Mouse (Mus musculus) limb, embryonic 11.5 days (tissue): ENCODE results near the gene Ahsg. TPM values are rescaled to one million over a fixed set of nuclear protein-coding genes. Genes with fewer than 3 reads are reported as not detected.

Experiments used
- ATAC-seq: fragments of 200-750 bp; cut with Nextera tagmentation; 2 replicates; pipeline ENCODE4 v1.8.0; 2017; ENCODE audit warnings: low read depth; ENCODE audit not compliant: insufficient number of reproducible peaks, low FRiP score, low TSS enrichment
- DNase-seq: peaks from one replicate; pipeline ENCODE4 v3.0.0-alpha.2; 2015; ENCODE audit warnings: low spot score
- H3K27ac ChIP-seq: fragments of 300-500 bp; sonication (generic); replicated peaks from 2 replicates; pipeline ENCODE4 v1.5.1; 2014; ENCODE audit warnings: low read depth, mild to moderate bottlenecking, low read length
- H3K27me3 ChIP-seq: fragments of 300-500 bp; sonication (generic); 2 replicates; pipeline ENCODE4 v1.6.1; 2014; ENCODE audit warnings: mild to moderate bottlenecking, low read length, mixed read lengths; ENCODE audit not compliant: control insufficient read depth, insufficient read depth
- H3K36me3 ChIP-seq: fragments of 300-500 bp; sonication (generic); 2 replicates; pipeline ENCODE4 v1.6.1; 2014; ENCODE audit warnings: mild to moderate bottlenecking, low read length, moderate library complexity, mixed read lengths; ENCODE audit not compliant: control insufficient read depth, insufficient read depth
- H3K4me1 ChIP-seq: fragments of 300-500 bp; sonication (generic); 2 replicates; pipeline ENCODE4 v1.6.1; 2014; ENCODE audit warnings: low read length, mixed read lengths; ENCODE audit not compliant: control insufficient read depth, insufficient read depth
- H3K4me2 ChIP-seq: fragments of 300-500 bp; sonication (generic); 2 replicates; pipeline ENCODE4 v1.6.1; 2014; ENCODE audit warnings: low read depth, mild to moderate bottlenecking, moderate library complexity; ENCODE audit not compliant: severe bottlenecking
- H3K4me3 ChIP-seq: fragments of 300-500 bp; sonication (generic); 2 replicates; pipeline ENCODE4 v1.5.1; 2014; ENCODE audit warnings: low read depth, low read length
- H3K9ac ChIP-seq: fragments of 300-500 bp; sonication (generic); 2 replicates; pipeline ENCODE4 v1.6.1; 2014; ENCODE audit warnings: mild to moderate bottlenecking, low read length
- H3K9me3 ChIP-seq: fragments of 300-500 bp; sonication (generic); 2 replicates; pipeline ENCODE4 v1.6.1; 2016; ENCODE audit warnings: low read length; ENCODE audit not compliant: control insufficient read depth
- WGBS: fragments of 180-500 bp; shearing (Covaris S2); extraction: QIAGEN DNeasy Blood & Tissue Kit; methylation state at CpG from one replicate; pipeline ENCODE4 v1.1.7; 2014; 5-methylcytosine and 5-hydroxymethylcytosine counted together
- polyA plus RNA-seq: library from polyadenylated mRNA; unstranded; fragments of >200 nt; fragmentation: Nextera tagmentation; extraction: Ambion mirVana; gene quantifications from 2 replicates; pipeline ENCODE4 v1.2.1, GENCODE M21; 2014

Ahsg gene
- polyA plus RNA-seq, 1 experiment from 2014 or later = not detected

DNA sequence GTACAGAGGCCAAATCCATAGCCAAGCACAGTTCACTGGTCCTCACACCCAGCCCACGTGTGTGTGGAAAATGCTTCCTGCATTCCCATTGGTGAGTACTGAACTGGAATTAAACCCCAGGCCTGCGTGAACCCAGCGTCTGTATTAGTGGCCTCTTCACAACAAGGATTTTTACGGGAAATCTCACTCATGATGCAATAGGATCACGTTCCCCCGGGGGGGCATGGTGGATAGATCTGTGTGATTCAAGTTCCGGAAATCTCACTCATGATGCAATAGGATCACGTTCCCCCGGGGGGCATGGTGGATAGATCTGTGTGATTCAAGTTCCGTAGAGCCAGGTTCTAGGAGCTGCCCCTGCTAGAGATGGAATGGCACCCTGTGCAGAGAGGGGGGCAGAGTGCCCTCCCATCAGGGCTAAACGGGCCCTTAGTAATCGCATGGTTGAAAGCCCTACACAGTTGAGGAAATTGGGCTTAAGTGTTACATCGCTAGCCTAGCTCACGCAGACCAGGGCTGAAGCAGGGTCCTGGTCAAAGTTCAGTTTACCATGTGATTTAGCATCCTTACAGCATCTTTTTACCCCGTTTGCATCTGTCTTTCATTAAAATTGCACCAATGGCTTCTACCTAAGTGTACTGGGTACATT lies 27.7 kb downstream of the Ahsg start:
- no peak overlapping the region for H3K27ac ChIP-seq
- H3K36me3 ChIP-seq = no peaks in the 10 kb centered on the region
- H3K4me3 ChIP-seq = no peak overlapping the region
- WGBS = 58% methylated on average over 15 of the region's 15 CpGs
- H3K9ac ChIP-seq = no peak overlapping the region
- H3K4me1 ChIP-seq = peaks cover 4% of the 10 kb centered on the region; the same call in 1 of the 2 replicates
- ATAC-seq (0 out of 2 replicates have a peak, but pooled peaks have one; percentile 35), DNase-seq (peak; percentile 22)
- no peaks in the 10 kb centered on the region for H3K27me3 ChIP-seq
- no peak overlapping the region for H3K4me2 ChIP-seq
- no peaks in the 10 kb centered on the region for H3K9me3 ChIP-seq

DNA sequence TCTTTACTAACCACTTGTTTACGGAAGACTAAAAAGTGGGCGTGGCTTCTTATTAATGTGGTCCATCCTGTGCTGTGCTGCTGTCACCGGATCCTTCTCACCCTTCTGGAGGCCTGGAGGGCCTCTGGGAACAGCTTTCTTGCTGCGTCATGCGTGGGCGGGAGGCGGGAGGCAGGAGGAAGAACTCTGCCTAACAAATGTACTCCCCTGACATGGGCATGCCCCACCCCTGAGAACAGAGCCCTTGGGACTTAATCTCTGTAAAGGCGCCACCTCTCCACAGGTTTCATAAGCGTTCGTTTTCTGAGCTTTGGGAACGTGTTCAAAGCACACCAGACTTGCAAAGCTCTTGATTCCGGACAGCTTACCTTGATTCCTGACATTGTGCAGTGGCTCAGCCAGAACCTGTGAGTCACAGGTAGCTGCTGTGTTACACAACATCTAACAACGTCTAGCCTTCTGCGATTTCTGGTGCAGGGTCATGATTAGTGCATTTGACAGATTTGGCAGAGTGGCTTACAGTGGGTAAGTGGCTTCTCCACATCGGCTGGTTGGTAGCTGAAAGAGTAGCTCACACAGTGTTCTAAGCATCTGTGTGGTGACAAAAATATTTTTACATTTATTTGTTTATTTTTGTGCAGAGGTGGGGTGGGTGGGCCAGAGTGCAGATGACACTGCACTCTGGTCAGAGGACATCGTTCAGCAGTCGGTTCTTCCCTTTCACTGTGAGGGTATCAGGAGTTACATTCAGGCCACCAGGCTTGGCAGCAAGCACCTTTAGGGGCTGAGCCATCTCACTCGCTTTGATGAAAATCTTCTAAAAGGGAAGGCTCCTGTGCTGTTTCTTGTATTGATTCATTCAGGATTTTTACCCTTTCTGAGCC lies 29.1 kb downstream of the Ahsg start:
- Histone ChIP-seq H3K36me3 (no peaks in the 10 kb centered on the region), H3K27me3 (no peaks in the 10 kb centered on the region), H3K4me3 (no peak overlapping the region), H3K4me2 (no peak overlapping the region), H3K27ac (no peak overlapping the region), H3K9me3 (no peaks in the 10 kb centered on the region), H3K4me1 (peaks cover 4% of the 10 kb centered on the region; the same call in 1 of the 2 replicates), H3K9ac (no peak overlapping the region)
- 61% methylated on average over 18 of the region's 18 CpGs for WGBS
- ATAC-seq = no peak
- peak; percentile 31 for DNase-seq

DNA sequence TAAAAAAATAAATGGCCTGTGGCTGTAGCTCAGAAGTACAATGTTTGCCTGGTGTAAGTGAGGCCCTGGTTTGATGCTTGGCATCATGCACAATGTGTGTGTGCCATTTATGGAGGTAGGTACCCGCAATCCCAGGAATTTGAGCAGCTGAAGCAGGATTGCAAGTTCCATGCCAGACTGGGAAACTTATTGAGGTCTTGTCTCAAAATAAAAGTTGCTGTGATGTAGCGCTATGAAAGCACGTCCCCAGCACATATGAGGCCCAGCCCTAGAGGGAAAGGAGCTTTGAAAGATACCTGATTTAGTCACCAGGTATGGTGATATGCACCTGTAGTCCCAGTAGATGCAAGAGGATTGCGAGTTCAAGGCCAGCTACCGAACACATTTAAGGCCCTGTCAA lies 30.7 kb downstream of the Ahsg start:
- DNase-seq = no peak
- H3K36me3 ChIP-seq = no peaks in the 10 kb centered on the region
- no peak overlapping the region for H3K4me2 ChIP-seq
- H3K27me3 ChIP-seq = no peaks in the 10 kb centered on the region
- no peak overlapping the region for H3K9ac ChIP-seq
- H3K9me3 ChIP-seq = no peaks in the 10 kb centered on the region
- no peak overlapping the region for H3K27ac ChIP-seq
- 93% methylated on average over 5 of the region's 5 CpGs for WGBS
- H3K4me1 ChIP-seq = peaks cover 4% of the 10 kb centered on the region; the same call in 1 of the 2 replicates
- H3K4me3 ChIP-seq = no peak overlapping the region
- ATAC-seq = no peak

DNA sequence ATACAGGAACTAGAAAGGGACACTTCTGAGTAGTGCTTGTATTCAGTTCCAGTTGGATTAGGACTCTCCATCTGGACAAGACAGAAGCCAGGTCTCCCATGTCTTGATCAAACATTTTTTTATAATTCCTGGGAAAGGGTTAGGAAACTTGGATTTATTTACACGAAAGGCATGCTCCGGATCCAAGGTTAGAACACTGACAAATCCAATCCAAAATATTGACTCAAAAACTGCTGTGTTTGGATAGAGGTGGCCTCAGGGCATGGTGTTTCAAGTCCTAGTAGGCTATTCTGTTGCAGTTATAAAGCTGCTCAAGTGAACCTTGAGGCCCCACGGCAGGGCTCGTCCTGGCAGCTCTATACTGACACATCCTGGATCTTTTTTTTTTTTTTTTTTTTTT lies 31.4 kb downstream of the Ahsg start:
- H3K9me3 ChIP-seq = no peaks in the 10 kb centered on the region

DNA sequence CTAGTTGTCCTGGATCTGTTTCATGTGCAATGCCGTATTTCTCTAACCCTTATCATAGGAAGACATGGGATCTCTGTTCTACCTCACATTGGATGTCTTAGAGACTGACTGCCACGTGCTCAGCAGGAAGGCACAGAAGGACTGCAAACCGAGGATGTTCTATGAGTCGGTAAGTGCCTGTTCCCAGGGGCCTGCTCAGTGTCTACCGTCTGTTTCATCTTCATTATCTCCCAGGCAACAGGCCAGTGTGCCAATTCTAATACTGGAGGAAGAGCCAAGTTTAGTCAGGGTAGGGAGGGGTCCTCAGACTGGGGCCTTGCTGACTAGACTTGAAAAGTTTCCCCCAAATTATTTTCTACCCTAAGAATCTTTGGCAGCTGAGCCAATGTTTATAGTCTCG lies 38.5 kb downstream of the Ahsg start:
- Histone ChIP-seq H3K27ac (no peak overlapping the region), H3K9me3 (no peaks in the 10 kb centered on the region), H3K4me3 (no peak overlapping the region), H3K9ac (no peak overlapping the region), H3K4me1 (no peaks in the 10 kb centered on the region), H3K36me3 (no peaks in the 10 kb centered on the region), H3K4me2 (no peak overlapping the region), H3K27me3 (no peaks in the 10 kb centered on the region)
- ATAC-seq (no peak), DNase-seq (no peak)
- 87% methylated on average over 6 of the region's 6 CpGs for WGBS

More for the DNA sequence above, 31.4 kb downstream of the Ahsg start:
- H3K27me3 ChIP-seq = no peaks in the 10 kb centered on the region
- peaks cover 4% of the 10 kb centered on the region; the same call in 1 of the 2 replicates for H3K4me1 ChIP-seq
- no peaks in the 10 kb centered on the region for H3K36me3 ChIP-seq
- H3K4me3 ChIP-seq = no peak overlapping the region
- ATAC-seq (no peak), DNase-seq (no peak)
- H3K27ac ChIP-seq = no peak overlapping the region
- no peak overlapping the region for H3K9ac ChIP-seq
- whole genome bisulfite sequencing = 89% methylated on average over 4 of the region's 4 CpGs
- no peak overlapping the region for H3K4me2 ChIP-seq

DNA sequence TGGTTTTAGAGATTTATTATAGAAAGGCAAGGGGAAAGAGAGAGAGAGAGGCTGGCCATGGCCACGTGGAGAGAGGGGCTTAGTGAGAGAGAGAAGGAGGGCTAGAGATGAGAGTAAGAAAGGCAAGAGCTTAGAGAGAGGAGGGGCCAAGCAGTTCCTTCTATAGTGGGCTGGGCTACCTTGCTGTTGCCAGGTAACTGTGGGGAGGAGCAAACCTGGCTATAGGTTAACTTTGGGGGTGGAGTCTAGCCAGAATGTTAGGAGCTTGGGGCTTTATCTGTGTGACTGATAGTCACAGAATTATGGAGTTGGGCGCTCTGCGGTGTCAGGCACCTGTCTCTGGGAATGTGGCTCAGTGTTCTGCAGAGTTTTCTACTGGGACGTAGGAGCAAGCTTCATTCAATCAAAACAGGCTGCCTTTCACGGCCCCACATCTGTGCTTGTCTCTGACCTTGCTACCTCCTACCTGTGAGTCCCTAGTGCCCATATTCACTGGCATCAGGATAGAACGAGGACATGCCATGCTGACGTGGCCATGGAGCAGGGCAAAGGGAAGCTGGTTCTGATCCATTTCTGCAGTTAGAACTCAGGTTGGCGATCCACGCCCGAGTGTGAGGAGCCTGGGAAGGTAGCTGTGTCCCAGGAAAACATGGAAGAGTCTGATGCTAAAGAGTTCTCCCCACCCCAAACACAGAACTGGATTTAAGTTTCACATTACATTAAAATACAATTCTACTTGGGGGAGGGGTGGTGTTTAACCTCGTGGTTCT lies 40.5 kb downstream of the Ahsg start:
- H3K27ac ChIP-seq = no peak overlapping the region
- H3K4me2 ChIP-seq = no peak overlapping the region
- H3K4me1 ChIP-seq = no peaks in the 10 kb centered on the region
- WGBS = 82% methylated on average over 11 of the region's 11 CpGs
- H3K27me3 ChIP-seq = no peaks in the 10 kb centered on the region
- no peak overlapping the region for H3K9ac ChIP-seq
- H3K4me3 ChIP-seq = no peak overlapping the region
- no peak for ATAC-seq
- H3K9me3 ChIP-seq = no peaks in the 10 kb centered on the region
- DNase-seq = no peak
- no peaks in the 10 kb centered on the region for H3K36me3 ChIP-seq

DNA sequence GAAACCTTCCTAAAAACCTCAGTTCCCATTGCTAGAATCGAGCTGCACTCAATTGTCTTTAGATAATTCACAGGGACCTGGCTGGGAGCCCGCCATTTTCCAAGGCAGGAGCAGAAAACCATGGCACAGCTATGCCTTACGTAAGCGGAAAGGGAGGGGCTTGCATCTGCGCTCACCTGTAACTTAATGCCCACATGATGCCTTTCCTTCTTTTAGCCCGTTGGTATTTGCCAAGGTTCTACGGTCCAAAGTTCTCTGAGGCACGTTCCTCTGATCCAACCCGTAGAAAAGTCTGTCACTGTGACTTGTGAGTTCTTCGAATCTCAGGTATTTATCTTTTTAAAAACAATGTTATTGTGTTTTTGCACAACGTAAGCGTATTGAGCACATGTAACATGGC lies 46.6 kb downstream of the Ahsg start:
- Histone ChIP-seq H3K4me1 (no peaks in the 10 kb centered on the region), H3K9me3 (no peaks in the 10 kb centered on the region), H3K36me3 (no peaks in the 10 kb centered on the region), H3K27ac (no peak overlapping the region), H3K4me3 (no peak overlapping the region), H3K27me3 (no peaks in the 10 kb centered on the region), H3K9ac (no peak overlapping the region), H3K4me2 (no peak overlapping the region)
- WGBS = 91% methylated on average over 12 of the region's 12 CpGs
- DNase-seq (no peak), ATAC-seq (no peak)

DNA sequence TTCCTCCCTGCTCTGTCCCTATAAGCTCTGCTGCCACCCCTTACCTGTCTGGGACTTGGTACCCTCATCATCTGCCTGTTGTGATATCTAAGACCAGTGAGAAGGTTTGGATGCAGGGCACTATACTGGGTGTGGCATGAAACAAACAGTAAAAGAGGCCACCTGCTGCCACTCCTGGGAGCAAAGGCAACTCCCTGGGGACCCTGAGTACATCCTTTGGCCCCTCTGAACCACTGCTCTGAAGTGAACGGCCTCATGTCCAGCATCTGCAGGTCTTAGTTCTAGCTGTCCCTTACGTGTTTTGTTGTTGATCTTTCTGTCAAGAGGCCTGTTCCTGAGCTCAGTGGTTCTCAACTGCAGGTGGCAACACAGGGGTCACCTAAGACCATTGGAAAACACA lies 47.5 kb downstream of the Ahsg start:
- DNase-seq = no peak
- ATAC-seq = no peak
- no peak overlapping the region for H3K27ac ChIP-seq
- no peak overlapping the region for H3K9ac ChIP-seq
- H3K4me2 ChIP-seq = no peak overlapping the region
- H3K9me3 ChIP-seq = no peaks in the 10 kb centered on the region
- no peak overlapping the region for H3K4me3 ChIP-seq
- no peaks in the 10 kb centered on the region for H3K36me3 ChIP-seq
- H3K4me1 ChIP-seq = no peaks in the 10 kb centered on the region
- WGBS = 89% methylated on average over 2 of the region's 2 CpGs
- H3K27me3 ChIP-seq = no peaks in the 10 kb centered on the region
